Mouse (Mus musculus): ENCODE data around the gene Bahd1.
A peak's percentile ranks its signal among the peaks of the same experiment; 100 is the strongest.

Bahd1 gene

GRCm38 (mm10) chr2:118926998-118927739 lies 27.0 kb downstream of the Bahd1 start:
- DNase-seq (ENCODE audit: inconsistent ontology term): no peak

- DNase-seq (ENCODE audit: inconsistent ontology term): no peak
Observed at GRCm38 (mm10) chr2:118941341-118941740, 41.2 kb downstream of the Bahd1 start.

GRCm38 (mm10) chr2:118943232-118943631 lies 43.1 kb downstream of the Bahd1 start:
- no peak for DNase-seq (ENCODE audit: inconsistent ontology term)

GRCm38 (mm10) chr2:118948818-118949217 lies 48.6 kb downstream of the Bahd1 start:
- DNase-seq (ENCODE audit: inconsistent ontology term): no peak

- DNase-seq (ENCODE audit: inconsistent ontology term): no peak
Observed at GRCm38 (mm10) chr2:118949699-118950098, 49.5 kb downstream of the Bahd1 start.

GRCm38 (mm10) chr2:118956497-118956896 lies 56.3 kb downstream of the Bahd1 start:
- no peak for DNase-seq (ENCODE audit: inconsistent ontology term)

- DNase-seq (ENCODE audit: inconsistent ontology term): no peak
Observed at GRCm38 (mm10) chr2:118959644-118960043, 59.5 kb downstream of the Bahd1 start.

GRCm38 (mm10) chr2:118960413-118960812 lies 60.2 kb downstream of the Bahd1 start:
- no peak for DNase-seq (ENCODE audit: inconsistent ontology term)

- peak; percentile 40 for DNase-seq (ENCODE audit: inconsistent ontology term)
Observed at GRCm38 (mm10) chr2:118961546-118961945, 61.4 kb downstream of the Bahd1 start.

- no peak for DNase-seq (ENCODE audit: inconsistent ontology term)
Observed at GRCm38 (mm10) chr2:118963007-118963675, 63.0 kb downstream of the Bahd1 start.

- DNase-seq (ENCODE audit: inconsistent ontology term): no peak
Observed at GRCm38 (mm10) chr2:118963676-118964012, 63.5 kb downstream of the Bahd1 start.

GRCm38 (mm10) chr2:118969585-118970147 lies 69.5 kb downstream of the Bahd1 start:
- DNase-seq (ENCODE audit: inconsistent ontology term): no peak

- no peak for DNase-seq (ENCODE audit: inconsistent ontology term)
Observed at GRCm38 (mm10) chr2:118972048-118972447, 71.9 kb downstream of the Bahd1 start.

GRCm38 (mm10) chr2:118972687-118973376 lies 72.7 kb downstream of the Bahd1 start:
- peak; percentile 85 for DNase-seq (ENCODE audit: inconsistent ontology term)
